9 mouse cellular contexts compared by ENCODE assay signal in the genomic region with DNA sequence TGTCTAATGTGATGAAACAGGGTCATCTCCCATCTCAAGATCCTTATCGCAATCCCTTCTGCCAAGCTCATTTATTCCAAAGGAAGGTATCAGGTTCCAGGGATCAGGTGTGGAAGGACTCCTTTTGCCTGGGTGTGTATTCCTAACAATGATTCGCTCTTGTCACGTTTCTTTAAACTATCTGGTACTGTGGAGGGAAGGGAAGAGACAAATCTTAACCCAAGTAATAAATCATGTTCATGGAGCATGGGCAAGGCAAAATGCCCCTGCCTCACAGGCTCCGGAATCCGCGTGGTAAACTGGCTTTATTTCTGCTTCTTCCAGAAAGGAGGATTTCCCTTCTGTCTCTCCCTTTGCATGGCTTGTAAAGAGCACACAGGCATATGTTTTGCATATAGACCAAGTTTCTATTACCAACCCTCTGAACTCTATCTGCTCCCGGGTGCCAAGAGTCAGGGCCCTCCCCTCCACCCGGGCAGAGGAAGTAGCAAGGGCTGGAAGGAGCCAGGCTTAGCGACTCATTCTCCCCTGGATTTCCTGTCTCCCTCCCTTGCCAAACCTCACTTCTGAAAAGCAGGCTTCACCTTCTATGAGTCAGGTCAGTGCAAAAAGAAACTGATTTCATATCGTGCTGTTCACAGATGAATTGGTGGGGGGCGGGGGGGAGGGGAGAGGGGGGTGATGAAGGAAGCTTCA. TPM values are rescaled to one million over a fixed set of nuclear protein-coding genes. Genes with fewer than 3 reads are reported as not detected.
A peak's percentile ranks its signal among the peaks of the same experiment; 100 is the strongest.
DNase-seq lines count a peak whose midpoint lies in the region; ATAC-seq and TF ChIP-seq lines count a peak whose summit lies in the region.
"Had no signal": no experiment of that assay in that cellular context is flagged by ENCODE, and none has a peak within 500 bp of the region (broad histone marks: within the 10 kb centered on the region; RNA-seq: fewer than 3 reads in every experiment).

No protein-coding gene starts in this region.

- 38% methylated on average over 10 of the region's 11 CpGs for WGBS in liver, embryonic 12.5 days (ENCODE audit: insufficient replicate concordance)

- no peak overlapping the region for H3K9ac ChIP-seq in liver, embryonic 12.5 days

- H3K9me3 ChIP-seq in liver, embryonic 12.5 days (replicated peaks): no peaks in the 10 kb centered on the region

- no peak for TF ChIP-seq POLR2A in bone marrow macrophage, adult 2 months (IDR thresholded peaks at IDR 0.05; ENCODE audit: borderline replicate concordance, low read depth, low read length)

- H3K4me3 ChIP-seq in bone marrow macrophage, adult 2 months (ENCODE audit: insufficient read depth, low read length): peak overlapping the region; percentile 23; the same call in 1 of the 2 replicates
- H3K4me3 ChIP-seq in liver, embryonic 12.5 days: no peak overlapping the region
- H3K4me3 ChIP-seq: erythroblast, embryonic 14.5 days had no signal

- no peak overlapping the region for H3K27ac ChIP-seq in bone marrow macrophage, adult 2 months (ENCODE audit: insufficient read depth, low read depth, low read length)
- H3K27ac ChIP-seq in liver, embryonic 12.5 days: no peak overlapping the region

- H3K4me1 ChIP-seq in bone marrow macrophage, adult 2 months (ENCODE audit: control insufficient read depth, insufficient read depth, low read length): no peaks in the 10 kb centered on the region; the same call in 1 of the 2 replicates
- H3K4me1 ChIP-seq in liver, embryonic 12.5 days: no peaks in the 10 kb centered on the region

- peak overlapping the region; percentile 10; the same call in 1 of the 2 replicates for H3K4me2 ChIP-seq in liver, embryonic 12.5 days

- DNase-seq in embryo, embryonic 11 days: peak; percentile 39
- DNase-seq in embryo, embryonic 10 days (ENCODE audit: low spot score): no peak
- peak; percentile 7 to 8 for DNase-seq in heart, postnatal 36 days
- DNase-seq in frontal cortex, adult 2 months (ENCODE audit: extremely low spot score in 1 of 2, low spot score in 1 of 2): no peak
- no peak for DNase-seq in layer of hippocampus, adult 11-12 months (ENCODE audit: low spot score)

- intact Hi-C loops in heart, postnatal 36 days (cut with DNase I): no loop called here

- H3K27me3 ChIP-seq in liver, embryonic 12.5 days (replicated peaks): no peaks in the 10 kb centered on the region

- no peak for ATAC-seq in liver, embryonic 12.5 days
- no peak for ATAC-seq in erythroid progenitor cell, adult 5-6 weeks (replicated peaks; ENCODE audit: low FRiP score, poor library complexity, severe bottlenecking)

- no peaks in the 10 kb centered on the region for H3K36me3 ChIP-seq in liver, embryonic 12.5 days

- no peak for TF ChIP-seq CTCF in bone marrow macrophage, adult 2 months (IDR thresholded peaks at IDR 0.05; ENCODE audit: low read depth, low read length)

RNA-seq across cellular contexts. Expression of a gene that starts 26.6 kb away (rescaled TPM):
- polyA plus RNA-seq in bone marrow macrophage, adult 2 months (2012; ENCODE audit: insufficient read depth, insufficient read length, missing spikeins): not detected in 2 replicates
- not detected for total RNA-seq in heart, postnatal 36 days (2021)
- polyA plus RNA-seq in liver, embryonic 12.5 days (2016; fragmentation: Nextera tagmentation; extraction: Ambion mirVana): 0.10 TPM in 1 of 2 replicates, not detected in the other
- 0.12 and 0.15 TPM in 2 replicates for polyA plus RNA-seq in frontal cortex, adult 2 months (2012; rRNA removed)
- total RNA-seq in erythroid progenitor cell, adult 5-6 weeks (2015; ENCODE audit: low replicate concordance): not detected in 2 replicates
- total RNA-seq in erythroid progenitor cell, adult 5-6 weeks (2017; ENCODE audit: low replicate concordance): not detected in 2 replicates
- polyA plus RNA-seq: erythroblast, embryonic 14.5 days had no signal

Comparison
In these comparisons a context has a peak if more than half of its experiments do, and no peak if none do; other contexts are left out.
1. DNase-seq: peak in embryo, embryonic 11 days (single experiment) and heart, postnatal 36 days (2 of 2); none in embryo, embryonic 10 days (single experiment), frontal cortex, adult 2 months (0 of 2) and layer of hippocampus, adult 11-12 months (single experiment).